Mouse (Mus musculus) stomach, postnatal 0 days (tissue): ENCODE results near the gene Thrsp.
A peak's percentile ranks its signal among the peaks of the same experiment; 100 is the strongest.

Source experiments
- CTCF ChIP-seq: IDR thresholded peaks from 2 replicates; pipeline ENCODE4 v1.5.1; 2016; ENCODE audit warnings: antibody characterized with exemption, low read depth, mild to moderate bottlenecking, moderate library complexity
- EP300 ChIP-seq: optimal IDR thresholded peaks from 2 replicates; pipeline ENCODE3; 2016; ENCODE audit warnings: antibody characterized with exemption

- TF ChIP-seq CTCF, result peak; percentile 98
- TF ChIP-seq EP300, result no peak
These were observed 7.2 kb upstream of the Thrsp start for GRCm38 (mm10) chr7:97424621-97425245.
